Mouse (Mus musculus): ENCODE results near the gene Sos2. TPM values are rescaled to one million over a fixed set of nuclear protein-coding genes. Genes with fewer than 3 reads are reported as not detected.

Gene Sos2
- polyA plus RNA-seq, 1 experiment from 2014 or later, result 5.2 TPM

- Histone ChIP-seq H3K9ac (no peak overlapping the region), H3K27ac (no peak overlapping the region), H3K9me3 (replicated peaks) (no peaks in the 10 kb centered on the region), H3K4me2 (no peak overlapping the region), H3K27me3 (replicated peaks) (no peaks in the 10 kb centered on the region), H3K36me3 (no peaks in the 10 kb centered on the region), H3K4me3 (no peak overlapping the region), H3K4me1 (peaks cover 31% of the 10 kb centered on the region)
- 59% methylated on average over 6 of the region's 6 CpGs for WGBS (ENCODE audit: insufficient replicate concordance)
- ATAC-seq, result no peak
These were observed 136.7 kb downstream of the Sos2 start for GRCm38 (mm10) chr12:69544994-69545393.

DNA sequence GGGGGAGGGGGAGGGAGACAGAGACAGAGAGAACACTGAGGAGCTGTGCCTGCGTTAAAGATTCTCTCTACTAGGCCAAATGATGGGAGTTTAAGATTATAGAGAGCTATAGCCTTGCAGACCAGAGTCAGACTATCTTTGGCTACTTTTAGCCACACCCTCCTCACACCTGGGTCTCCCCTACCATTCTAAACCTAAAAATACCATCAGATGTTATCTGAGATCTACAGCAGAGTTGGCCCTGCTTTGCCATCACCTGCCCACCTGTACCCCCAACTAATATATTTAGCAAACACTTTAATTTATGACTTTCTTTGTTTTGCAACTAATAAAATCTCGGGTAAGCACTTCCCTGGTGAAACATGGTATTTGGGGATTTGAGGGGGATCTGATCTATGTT, 137.1 kb downstream of the Sos2 start:
- no peak overlapping the region for H3K4me3 ChIP-seq
- no peak for ATAC-seq
- H3K36me3 ChIP-seq, result no peaks in the 10 kb centered on the region
- H3K27me3 ChIP-seq (replicated peaks), result no peaks in the 10 kb centered on the region
- H3K4me2 ChIP-seq, result no peak overlapping the region
- no peaks in the 10 kb centered on the region for H3K9me3 ChIP-seq (replicated peaks)
- no peak overlapping the region for H3K27ac ChIP-seq
- WGBS (ENCODE audit: insufficient replicate concordance), result 35% methylated on average over 2 of the region's 2 CpGs
- H3K9ac ChIP-seq, result no peak overlapping the region
- H3K4me1 ChIP-seq, result peaks cover 35% of the 10 kb centered on the region

DNA sequence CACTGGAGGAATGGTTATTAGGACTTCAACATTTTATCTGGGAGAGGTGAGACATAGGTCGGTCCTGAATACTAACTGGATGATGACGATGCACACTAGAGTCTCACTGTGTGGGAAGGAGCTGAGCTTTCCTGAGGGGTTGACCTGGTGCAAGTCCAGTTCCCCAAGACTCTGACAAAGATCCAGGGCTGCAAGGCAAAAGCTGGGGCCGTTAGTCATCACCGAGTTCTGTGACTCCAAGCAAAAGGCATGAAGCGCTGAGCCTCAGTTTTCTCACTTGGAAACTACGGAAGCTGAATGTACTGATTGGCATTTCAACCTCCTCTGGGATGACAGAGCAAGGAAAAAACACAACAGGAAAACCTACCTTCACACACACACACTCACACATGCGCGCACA, 139.3 kb downstream of the Sos2 start:
- Histone ChIP-seq H3K36me3 (no peaks in the 10 kb centered on the region), H3K9me3 (replicated peaks) (no peaks in the 10 kb centered on the region), H3K27me3 (replicated peaks) (no peaks in the 10 kb centered on the region), H3K4me3 (no peak overlapping the region), H3K4me2 (no peak overlapping the region; the same call in 1 of the 2 replicates), H3K27ac (no peak overlapping the region), H3K4me1 (peaks cover 56% of the 10 kb centered on the region), H3K9ac (no peak overlapping the region)
- ATAC-seq, result no peak
- 86% methylated on average over 8 of the region's 8 CpGs for WGBS (ENCODE audit: insufficient replicate concordance)

DNA sequence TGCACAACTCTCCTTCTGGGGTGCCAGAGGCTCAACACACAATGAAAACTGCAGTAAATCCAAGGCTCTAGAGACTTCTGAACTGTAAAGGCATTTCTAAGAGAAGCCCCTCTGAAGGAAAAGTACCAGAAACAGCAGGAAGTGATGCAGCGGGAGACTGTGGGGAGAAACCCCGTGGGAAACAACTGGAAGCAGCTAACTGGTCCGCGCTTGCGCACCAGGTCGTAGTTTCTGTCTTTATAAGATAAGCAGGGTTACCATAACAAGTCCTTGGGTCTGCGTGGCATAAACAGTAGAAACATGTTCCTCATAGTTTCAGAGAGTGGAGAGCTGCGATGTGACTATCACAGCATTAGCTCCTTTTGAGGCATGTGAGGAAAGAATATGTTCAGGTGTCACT, 140.0 kb downstream of the Sos2 start:
- peak overlapping the region; percentile 25; the same call in 1 of the 2 replicates for H3K4me3 ChIP-seq
- H3K36me3 ChIP-seq, result no peaks in the 10 kb centered on the region
- peak; percentile 50; the same call in 1 of the 2 replicates for ATAC-seq
- H3K27me3 ChIP-seq (replicated peaks), result no peaks in the 10 kb centered on the region
- peaks cover 60% of the 10 kb centered on the region for H3K4me1 ChIP-seq
- no peak overlapping the region for H3K27ac ChIP-seq
- H3K9me3 ChIP-seq (replicated peaks), result no peaks in the 10 kb centered on the region
- H3K4me2 ChIP-seq, result peak overlapping the region; percentile 59
- 22% methylated on average over 8 of the region's 8 CpGs for WGBS (ENCODE audit: insufficient replicate concordance)
- no peak overlapping the region for H3K9ac ChIP-seq

GRCm38 (mm10) chr12:69539353-69539752, 142.3 kb downstream of the Sos2 start:
- Histone ChIP-seq H3K36me3 (no peaks in the 10 kb centered on the region), H3K9ac (no peak overlapping the region), H3K4me2 (no peak overlapping the region), H3K27me3 (replicated peaks) (no peaks in the 10 kb centered on the region), H3K9me3 (replicated peaks) (no peaks in the 10 kb centered on the region), H3K4me1 (peaks cover 57% of the 10 kb centered on the region), H3K27ac (no peak overlapping the region), H3K4me3 (no peak overlapping the region)
- ATAC-seq, result no peak
- WGBS (ENCODE audit: insufficient replicate concordance), result 25% methylated on average over 7 of the region's 7 CpGs

GRCm38 (mm10) chr12:69538362-69538950, 143.2 kb downstream of the Sos2 start:
- ATAC-seq, result no peak
- Histone ChIP-seq H3K4me3 (peak overlapping the region; percentile 15; the same call in 1 of the 2 replicates), H3K9ac (peak overlapping the region; percentile 53), H3K9me3 (replicated peaks) (no peaks in the 10 kb centered on the region), H3K4me2 (peak overlapping the region; percentile 67), H3K4me1 (peaks cover 51% of the 10 kb centered on the region), H3K27ac (peak overlapping the region; percentile 77), H3K27me3 (replicated peaks) (no peaks in the 10 kb centered on the region), H3K36me3 (no peaks in the 10 kb centered on the region)
- WGBS (ENCODE audit: insufficient replicate concordance), result 22% methylated on average over 4 of the region's 4 CpGs

DNA sequence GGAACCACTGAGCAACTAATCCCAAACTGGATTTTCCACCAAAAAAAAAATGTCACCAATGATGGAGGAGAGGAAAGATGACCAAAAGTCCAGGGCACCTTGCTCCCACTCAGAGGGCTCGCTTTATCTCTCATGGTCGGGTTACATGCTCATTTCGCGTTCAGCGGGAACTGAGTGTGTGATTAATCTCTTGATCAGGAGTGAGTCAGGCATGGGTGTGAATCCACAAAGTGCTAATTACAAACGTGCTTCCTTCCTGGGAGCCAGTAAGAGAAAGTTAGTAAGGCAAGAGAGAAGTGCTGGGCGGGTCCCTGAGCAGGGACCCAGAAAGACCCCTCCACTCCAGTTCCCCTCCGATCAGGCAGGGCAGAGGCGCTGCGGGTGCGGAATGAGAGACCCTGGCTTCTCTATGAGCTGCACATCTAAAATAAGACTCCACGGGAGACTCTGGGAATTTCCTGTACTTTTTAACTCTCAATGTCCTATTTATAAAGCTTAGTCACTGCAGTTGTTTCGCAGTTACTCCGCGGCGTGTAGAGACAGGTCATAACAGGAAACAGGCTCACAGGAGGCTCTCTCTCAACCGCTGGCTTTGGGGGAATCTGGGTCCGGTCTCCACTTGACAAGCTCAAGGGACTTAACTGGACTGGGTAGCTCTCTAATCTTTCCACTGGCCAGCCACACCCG, 143.8 kb downstream of the Sos2 start:
- peak; percentile 49 for ATAC-seq
- Histone ChIP-seq H3K9me3 (replicated peaks) (no peaks in the 10 kb centered on the region), H3K4me2 (peak overlapping the region; percentile 67), H3K27ac (peak overlapping the region; percentile 77), H3K36me3 (no peaks in the 10 kb centered on the region), H3K27me3 (replicated peaks) (no peaks in the 10 kb centered on the region), H3K4me1 (peaks cover 51% of the 10 kb centered on the region), H3K4me3 (peak overlapping the region; percentile 15), H3K9ac (peak overlapping the region; percentile 53)
- WGBS (ENCODE audit: insufficient replicate concordance), result 2% methylated on average over 19 of the region's 19 CpGs

DNA sequence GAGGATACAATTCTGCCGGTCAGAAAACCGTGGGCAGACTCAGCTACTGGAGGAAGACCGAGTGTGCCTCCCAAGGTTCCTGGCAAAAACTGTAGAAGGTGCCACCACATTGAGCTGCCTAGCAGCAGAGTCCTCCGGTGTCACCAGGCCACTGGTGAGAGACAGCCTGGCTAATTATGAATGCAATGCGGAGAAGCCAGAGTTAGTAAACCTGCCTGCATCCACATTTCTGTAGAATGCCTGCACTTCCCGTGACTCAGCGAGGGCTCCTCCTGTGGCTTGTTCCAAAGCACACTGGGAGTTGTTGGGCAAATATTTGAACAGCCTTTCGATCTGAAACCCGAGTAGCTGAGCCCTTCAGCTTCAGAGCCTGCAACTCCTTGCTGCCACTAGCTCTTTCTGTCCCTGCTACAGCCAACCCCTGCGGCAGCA, 144.4 kb downstream of the Sos2 start:
- peak; percentile 36; the same call in 1 of the 2 replicates for ATAC-seq
- Histone ChIP-seq H3K4me3 (peak overlapping the region; percentile 15), H3K27me3 (replicated peaks) (no peaks in the 10 kb centered on the region), H3K9me3 (replicated peaks) (no peaks in the 10 kb centered on the region), H3K9ac (peak overlapping the region; percentile 53), H3K27ac (peak overlapping the region; percentile 77), H3K4me2 (peak overlapping the region; percentile 67), H3K36me3 (no peaks in the 10 kb centered on the region), H3K4me1 (peaks cover 48% of the 10 kb centered on the region)
- WGBS (ENCODE audit: insufficient replicate concordance), result 17% methylated on average over 10 of the region's 10 CpGs

- H3K27ac ChIP-seq, result peak overlapping the region; percentile 77
- H3K27me3 ChIP-seq (replicated peaks), result no peaks in the 10 kb centered on the region
- H3K4me2 ChIP-seq, result peak overlapping the region; percentile 67
- WGBS (ENCODE audit: insufficient replicate concordance), result 66% methylated on average over 10 of the region's 10 CpGs
- ATAC-seq, result no peak
- no peak overlapping the region for H3K4me3 ChIP-seq
- no peak overlapping the region for H3K9ac ChIP-seq
- no peaks in the 10 kb centered on the region for H3K36me3 ChIP-seq
- peaks cover 43% of the 10 kb centered on the region for H3K4me1 ChIP-seq
- no peaks in the 10 kb centered on the region for H3K9me3 ChIP-seq (replicated peaks)
These were observed 144.9 kb downstream of the Sos2 start for GRCm38 (mm10) chr12:69536616-69537242.

Small RNA genes within 50 kb of the gene (microRNA-seq; reads per million reads assigned to microRNA genes)
- gene Gm23018, result not detected

Other genes starting within 250 kb of the Sos2 start
- gene Vcpkmt, start 98.8 kb downstream of the Sos2 start, polyA plus RNA-seq (2016; fragmentation: Nextera tagmentation; extraction: Ambion mirVana), result 20.3 and 21.2 TPM in 2 replicates
- gene L2hgdh, start 43.0 kb upstream of the Sos2 start, polyA plus RNA-seq (2016; fragmentation: Nextera tagmentation; extraction: Ambion mirVana), result 19.8 and 20.6 TPM in 2 replicates
- gene Atp5s, start 43.1 kb upstream of the Sos2 start, polyA plus RNA-seq (2016; fragmentation: Nextera tagmentation; extraction: Ambion mirVana), result 20.7 and 23.8 TPM in 2 replicates
- 0.67 and 0.74 TPM in 2 replicates for gene Cdkl1, start 109.4 kb upstream of the Sos2 start, polyA plus RNA-seq (2016; fragmentation: Nextera tagmentation; extraction: Ambion mirVana)
- 1.7 and 2.2 TPM in 2 replicates for gene Atl1, start 210.8 kb upstream of the Sos2 start, polyA plus RNA-seq (2016; fragmentation: Nextera tagmentation; extraction: Ambion mirVana)
- gene Map4k5, start 211.3 kb upstream of the Sos2 start, polyA plus RNA-seq (2016; fragmentation: Nextera tagmentation; extraction: Ambion mirVana), result 31.8 and 34.1 TPM in 2 replicates

All from liver, embryonic 12.5 days (tissue).